Mouse (Mus musculus) stomach, postnatal 0 days (tissue): ENCODE measurements around the gene Grm6. TPM values are rescaled to one million over a fixed set of nuclear protein-coding genes. Genes with fewer than 3 reads are reported as not detected.

ENCODE experiments used
- ATAC-seq: fragments of 200-750 bp; cut with Nextera tagmentation; 2 replicates; pipeline ENCODE4 v1.8.0; 2017; ENCODE audit not compliant: low FRiP score, low TSS enrichment
- DNase-seq: peaks from one replicate; pipeline ENCODE4 v3.0.0-alpha.2; 2016; ENCODE audit warnings: low spot score
- H3K27ac ChIP-seq: fragments of 300-500 bp; sonication (generic); replicated peaks from 2 replicates; pipeline ENCODE4 v1.5.1; 2014; ENCODE audit warnings: mild to moderate bottlenecking, control low read depth
- H3K27me3 ChIP-seq: fragments of 300-500 bp; sonication (generic); 2 replicates; pipeline ENCODE4 v1.6.1; 2014; ENCODE audit warnings: low read length; ENCODE audit not compliant: control insufficient read depth, insufficient read depth
- H3K36me3 ChIP-seq: fragments of 300-500 bp; sonication (generic); 2 replicates; pipeline ENCODE4 v1.6.1; 2014; ENCODE audit warnings: low read length, mixed read lengths; ENCODE audit not compliant: control insufficient read depth, insufficient read depth
- H3K4me1 ChIP-seq: fragments of 300-500 bp; sonication (generic); replicated peaks from 2 replicates; pipeline ENCODE4 v1.6.1; 2014; ENCODE audit warnings: antibody characterized with exemption; ENCODE audit not compliant: control insufficient read depth, insufficient read depth
- H3K4me2 ChIP-seq: fragments of 300-500 bp; sonication (generic); replicated peaks from 2 replicates; pipeline ENCODE4 v1.6.1; 2014; ENCODE audit warnings: low read depth, mild to moderate bottlenecking, control low read depth, moderate library complexity
- H3K4me3 ChIP-seq: fragments of 300-500 bp; sonication (generic); 2 replicates; pipeline ENCODE4 v1.5.1; 2014; ENCODE audit warnings: low read depth, low read length, control low read depth
- H3K9ac ChIP-seq: fragments of 300-500 bp; sonication (generic); 2 replicates; pipeline ENCODE4 v1.6.1; 2014; ENCODE audit warnings: mild to moderate bottlenecking, low read length, control low read depth, mixed read lengths
- H3K9me3 ChIP-seq: fragments of 300-500 bp; sonication (generic); 2 replicates; pipeline ENCODE4 v1.6.1; 2016; ENCODE audit warnings: low read length; ENCODE audit not compliant: control insufficient read depth
- CTCF ChIP-seq: IDR thresholded peaks from 2 replicates; pipeline ENCODE4 v1.5.1; 2016; ENCODE audit warnings: antibody characterized with exemption, low read depth, mild to moderate bottlenecking, moderate library complexity
- EP300 ChIP-seq: optimal IDR thresholded peaks from 2 replicates; pipeline ENCODE3; 2016; ENCODE audit warnings: antibody characterized with exemption
- WGBS: fragments of 180-500 bp; shearing (Covaris S2); extraction: QIAGEN DNeasy Blood & Tissue Kit; methylation state at CpG from one replicate; pipeline ENCODE4 v1.1.7; 2014; 5-methylcytosine and 5-hydroxymethylcytosine counted together
- polyA plus RNA-seq: library from polyadenylated mRNA; unstranded; fragments of >200 nt; fragmentation: Nextera tagmentation; extraction: Ambion mirVana; gene quantifications from 2 replicates; pipeline ENCODE4 v1.2.1, GENCODE M21; 2015

Gene Grm6
- polyA plus RNA-seq, 1 experiment from 2014 or later: not detected

GRCm38 (mm10) chr11:50887390-50888128 is 37.1 kb downstream of the Grm6 start, which contains the start of gene Zfp454:
Gene Zfp454, minus strand, starts transcription at chr11:50887651.
- Histone ChIP-seq H3K27me3 (no peaks in the 10 kb centered on the region), H3K36me3 (no peaks in the 10 kb centered on the region), H3K9me3 (no peaks in the 10 kb centered on the region), H3K9ac (peak within 1 kb of the TSS; percentile 53; the same call in 1 of the 2 replicates), H3K4me1 (no peaks in the 10 kb centered on the region), H3K4me3 (peak within 1 kb of the TSS; percentile 42), H3K4me2 (peak within 1 kb of the TSS; percentile 69), H3K27ac (peak within 1 kb of the TSS; percentile 5; the same call in 1 of the 2 replicates)
- peak; percentile 89 for ATAC-seq
- WGBS: 5% methylated on average over 26 of the region's 26 CpGs
- peak; percentile 78 for DNase-seq
- TF ChIP-seq EP300: no peak
- TF ChIP-seq CTCF: no peak

- WGBS: 41% methylated on average over 2 of the region's 2 CpGs
These were observed 42.0 kb downstream of the Grm6 start for GRCm38 (mm10) chr11:50892441-50892840.

DNA sequence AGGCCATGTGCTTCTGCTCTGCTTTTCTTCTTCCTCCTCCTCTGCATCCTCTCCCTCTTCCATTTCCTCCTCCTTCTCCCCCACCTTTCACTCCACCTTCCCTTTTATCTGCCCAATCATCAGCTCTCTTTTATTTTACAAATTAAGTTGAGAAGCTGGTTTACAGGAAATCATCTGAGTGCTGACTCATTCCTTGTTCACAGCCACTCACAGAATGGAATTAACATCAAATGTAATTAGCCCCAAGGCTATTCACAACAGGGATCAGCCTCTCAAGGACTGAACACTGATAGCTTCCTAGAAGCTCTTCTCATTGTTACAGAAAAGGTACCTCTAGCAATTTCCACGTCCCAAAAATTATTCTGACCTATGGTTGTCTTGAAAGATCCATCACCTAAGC is 46.9 kb downstream of the Grm6 start:
- Histone ChIP-seq H3K27me3 (no peaks in the 10 kb centered on the region), H3K36me3 (peaks cover under 1% of the 10 kb centered on the region; the same call in 1 of the 2 replicates), H3K4me3 (no peak overlapping the region), H3K27ac (no peak overlapping the region), H3K4me1 (no peaks in the 10 kb centered on the region), H3K4me2 (no peak overlapping the region), H3K9me3 (peaks cover 11% of the 10 kb centered on the region; the same call in 1 of the 2 replicates), H3K9ac (no peak overlapping the region)
- ATAC-seq (no peak), DNase-seq (no peak)
- WGBS: 72% methylated on average over 1 of the region's 1 CpGs
- TF ChIP-seq CTCF: no peak
- no peak for TF ChIP-seq EP300

More at GRCm38 (mm10) chr11:50892441-50892840, 42.0 kb downstream of the Grm6 start:
- DNase-seq: no peak
- Histone ChIP-seq H3K4me3 (no peak overlapping the region), H3K36me3 (no peaks in the 10 kb centered on the region), H3K4me2 (no peak overlapping the region), H3K9me3 (0 out of 2 replicates have a peak, but pooled peaks cover under 1% of the 10 kb centered on the region), H3K27me3 (no peaks in the 10 kb centered on the region), H3K4me1 (no peaks in the 10 kb centered on the region), H3K27ac (no peak overlapping the region), H3K9ac (no peak overlapping the region)
- TF ChIP-seq EP300 (no peak), CTCF (no peak)
- no peak for ATAC-seq

DNA sequence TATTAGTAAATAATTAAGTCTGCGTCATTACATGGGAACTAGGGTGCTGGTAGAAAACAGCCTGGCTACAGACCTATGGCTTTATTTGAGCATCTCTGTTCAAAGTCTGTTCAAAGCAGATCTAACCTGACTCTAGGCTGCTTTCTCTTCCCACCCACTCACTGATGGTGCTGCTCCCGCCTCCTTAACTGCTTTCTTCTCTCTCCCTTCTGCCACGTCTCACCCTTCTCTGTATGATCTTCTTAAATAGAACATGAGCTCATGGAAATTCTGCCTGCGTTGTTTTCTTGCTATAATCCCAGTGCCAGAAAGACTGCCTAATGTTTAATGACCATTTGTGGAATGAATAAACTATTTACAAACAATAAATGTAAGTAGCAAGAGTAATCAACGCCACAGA is 57.7 kb downstream of the Grm6 start:
- Histone ChIP-seq H3K27me3 (no peaks in the 10 kb centered on the region), H3K4me2 (no peak overlapping the region), H3K9me3 (peaks cover 9% of the 10 kb centered on the region), H3K36me3 (peaks cover 41% of the 10 kb centered on the region), H3K4me1 (no peaks in the 10 kb centered on the region), H3K4me3 (no peak overlapping the region), H3K27ac (no peak overlapping the region), H3K9ac (no peak overlapping the region)
- WGBS: 90% methylated on average over 5 of the region's 5 CpGs
- ATAC-seq (no peak), DNase-seq (no peak)
- no peak for TF ChIP-seq CTCF
- no peak for TF ChIP-seq EP300

- Histone ChIP-seq H3K27ac (no peak overlapping the region), H3K27me3 (no peaks in the 10 kb centered on the region), H3K36me3 (peaks cover 10% of the 10 kb centered on the region; the same call in 1 of the 2 replicates), H3K4me2 (no peak overlapping the region), H3K4me3 (no peak overlapping the region), H3K9ac (no peak overlapping the region), H3K4me1 (no peaks in the 10 kb centered on the region), H3K9me3 (no peaks in the 10 kb centered on the region)
- DNase-seq (no peak), ATAC-seq (no peak)
- 70% methylated on average over 1 of the region's 1 CpGs for WGBS
- TF ChIP-seq CTCF: no peak
- TF ChIP-seq EP300: no peak
These were observed 62.8 kb downstream of the Grm6 start for GRCm38 (mm10) chr11:50913301-50913700.

- WGBS: 96% methylated on average over 3 of the region's 3 CpGs
- TF ChIP-seq CTCF (no peak), EP300 (no peak)
These were observed 64.0 kb downstream of the Grm6 start for GRCm38 (mm10) chr11:50914461-50914860.

More at GRCm38 (mm10) chr11:50914461-50914860, 64.0 kb downstream of the Grm6 start:
- Histone ChIP-seq H3K9ac (no peak overlapping the region), H3K27me3 (no peaks in the 10 kb centered on the region), H3K9me3 (no peaks in the 10 kb centered on the region), H3K4me3 (no peak overlapping the region), H3K4me2 (no peak overlapping the region), H3K27ac (no peak overlapping the region), H3K36me3 (0 out of 2 replicates have a peak, but pooled peaks cover 5% of the 10 kb centered on the region), H3K4me1 (no peaks in the 10 kb centered on the region)
- no peak for ATAC-seq
- no peak for DNase-seq

Other genes with a start within 250 kb of the Grm6 start
- gene Adamts2, start 248.6 kb upstream of the Grm6 start, polyA plus RNA-seq: 10.3 and 12.2 TPM in 2 replicates
- 4.9 and 5.4 TPM in 2 replicates for gene Zfp354c, start 23.0 kb upstream of the Grm6 start, polyA plus RNA-seq
- 0.30 and 0.31 TPM in 2 replicates for gene Zfp879, start 9.1 kb upstream of the Grm6 start, polyA plus RNA-seq
- gene Zfp454, start 37.0 kb downstream of the Grm6 start, polyA plus RNA-seq: 1.6 and 1.9 TPM in 2 replicates
- gene Zfp2, start 65.5 kb downstream of the Grm6 start, polyA plus RNA-seq: 3.9 and 4.6 TPM in 2 replicates
- 0.54 and 0.61 TPM in 2 replicates for gene Zfp354b, start 80.9 kb downstream of the Grm6 start, polyA plus RNA-seq
- 0.07 TPM in 1 of 2 replicates, not detected in the other for gene 4933414I15Rik, start 93.1 kb downstream of the Grm6 start, polyA plus RNA-seq
- not detected in 2 replicates for gene Prop1, start 103.1 kb downstream of the Grm6 start, polyA plus RNA-seq
- gene Olfr1378, start 115.8 kb downstream of the Grm6 start, polyA plus RNA-seq: not detected in 2 replicates
- gene Olfr1377, start 131.3 kb downstream of the Grm6 start, polyA plus RNA-seq: not detected in 2 replicates
- gene Olfr51, start 152.9 kb downstream of the Grm6 start, polyA plus RNA-seq: not detected in 2 replicates
- 0.04 TPM in 1 of 2 replicates, not detected in the other for gene Olfr54, start 163.6 kb downstream of the Grm6 start, polyA plus RNA-seq
- gene Olfr1375, start 197.4 kb downstream of the Grm6 start, polyA plus RNA-seq: not detected in 2 replicates
- 2.6 and 2.8 TPM in 2 replicates for gene Zfp354a, start 208.6 kb downstream of the Grm6 start, polyA plus RNA-seq